Mouse (Mus musculus): ENCODE measurements around the gene Scrn3. TPM values are rescaled to one million over a fixed set of nuclear protein-coding genes. Genes with fewer than 3 reads are reported as not detected.

Gene Scrn3
- polyA plus RNA-seq, 1 experiment from 2014 or later: 17.9 TPM

Other genes starting within 250 kb of the Scrn3 start
- 120 and 121 TPM in 2 replicates for gene Ola1, start 93.7 kb upstream of the Scrn3 start, polyA plus RNA-seq (2016; fragmentation: Nextera tagmentation; extraction: Ambion mirVana)
- gene Sp9, start 40.7 kb upstream of the Scrn3 start, polyA plus RNA-seq (2016; fragmentation: Nextera tagmentation; extraction: Ambion mirVana): 2.5 and 3.0 TPM in 2 replicates
- 26.0 and 27.3 TPM in 2 replicates for gene Cir1, start 100 bp downstream of the Scrn3 start, polyA plus RNA-seq (2016; fragmentation: Nextera tagmentation; extraction: Ambion mirVana)
- 5.8 and 6.1 TPM in 2 replicates for gene Gpr155, start 74.0 kb downstream of the Scrn3 start, polyA plus RNA-seq (2016; fragmentation: Nextera tagmentation; extraction: Ambion mirVana)
- 16.1 and 17.7 TPM in 2 replicates for gene Wipf1, start 217.1 kb downstream of the Scrn3 start, polyA plus RNA-seq (2016; fragmentation: Nextera tagmentation; extraction: Ambion mirVana)